Mouse (Mus musculus) neural tube, embryonic 11.5 days (tissue): ENCODE measurements around the gene Foxn3. TPM values are rescaled to one million over a fixed set of nuclear protein-coding genes. Genes with fewer than 3 reads are reported as not detected.
A peak's percentile ranks its signal among the peaks of the same experiment; 100 is the strongest.

Experiments used
- ATAC-seq: fragments of 200-750 bp; cut with Nextera tagmentation; 2 replicates; pipeline ENCODE4 v1.8.0; 2017; ENCODE audit warnings: moderate number of reproducible peaks, mild to moderate bottlenecking, moderate TSS enrichment, moderate library complexity; ENCODE audit not compliant: insufficient read depth, low FRiP score, low TSS enrichment
- DNase-seq: peaks from one replicate; pipeline ENCODE4 v3.0.0-alpha.2; 2015; ENCODE audit warnings: low spot score
- H3K27ac ChIP-seq: fragments of 300-500 bp; sonication (generic); 2 replicates; pipeline ENCODE4 v1.5.1; 2014; ENCODE audit warnings: low read depth, mild to moderate bottlenecking, low read length
- H3K27me3 ChIP-seq: fragments of 300-500 bp; sonication (generic); 2 replicates; pipeline ENCODE4 v1.6.1; 2014; ENCODE audit warnings: mild to moderate bottlenecking, low read length, mixed read lengths; ENCODE audit not compliant: control insufficient read depth, insufficient read depth
- H3K36me3 ChIP-seq: fragments of 300-500 bp; sonication (generic); 2 replicates; pipeline ENCODE4 v1.6.1; 2014; ENCODE audit warnings: mild to moderate bottlenecking, low read length, moderate library complexity, mixed read lengths; ENCODE audit not compliant: control insufficient read depth, insufficient read depth
- H3K4me1 ChIP-seq: fragments of 300-500 bp; sonication (generic); 2 replicates; pipeline ENCODE4 v1.6.1; 2014; ENCODE audit warnings: low read length, mixed read lengths; ENCODE audit not compliant: control insufficient read depth, insufficient read depth
- H3K4me2 ChIP-seq: fragments of 300-500 bp; sonication (generic); 2 replicates; pipeline ENCODE4 v1.6.1; 2014; ENCODE audit warnings: low read depth, mild to moderate bottlenecking, moderate library complexity
- H3K4me3 ChIP-seq: fragments of 300-500 bp; sonication (generic); 2 replicates; pipeline ENCODE4 v1.5.1; 2014; ENCODE audit warnings: low read depth, low read length
- H3K9ac ChIP-seq: fragments of 300-500 bp; sonication (generic); 2 replicates; pipeline ENCODE4 v1.6.1; 2014; ENCODE audit warnings: mild to moderate bottlenecking, low read length
- H3K9me3 ChIP-seq: fragments of 300-500 bp; sonication (generic); 2 replicates; pipeline ENCODE4 v1.6.1; 2016; ENCODE audit warnings: low read length; ENCODE audit not compliant: control insufficient read depth
- WGBS: fragments of 180-500 bp; shearing (Covaris S2); extraction: QIAGEN DNeasy Blood & Tissue Kit; methylation state at CpG from one replicate; pipeline ENCODE4 v1.1.7; 2014; 5-methylcytosine and 5-hydroxymethylcytosine counted together
- polyA plus RNA-seq: library from polyadenylated mRNA; unstranded; fragments of >200 nt; fragmentation: Nextera tagmentation; extraction: Ambion mirVana; gene quantifications from 2 replicates; pipeline ENCODE4 v1.2.1, GENCODE M21; 2014

The Foxn3 gene
- polyA plus RNA-seq, 1 experiment from 2014 or later, result 85.8 TPM

- Histone ChIP-seq H3K4me2 (no peak overlapping the region), H3K4me3 (no peak overlapping the region), H3K36me3 (no peaks in the 10 kb centered on the region), H3K9me3 (no peaks in the 10 kb centered on the region), H3K4me1 (peaks cover 27% of the 10 kb centered on the region), H3K27me3 (no peaks in the 10 kb centered on the region), H3K27ac (peak overlapping the region; percentile 14; the same call in 1 of the 2 replicates), H3K9ac (no peak overlapping the region)
- 46% methylated on average over 9 of the region's 9 CpGs for WGBS
- DNase-seq (no peak), ATAC-seq (peak; percentile 57)
These were observed 278.2 kb downstream of the Foxn3 start for GRCm38 (mm10) chr12:99285199-99285598.

GRCm38 (mm10) chr12:99284419-99285069 is 278.8 kb downstream of the Foxn3 start:
- H3K27me3 ChIP-seq, result no peaks in the 10 kb centered on the region
- DNase-seq, result no peak
- whole genome bisulfite sequencing, result 76% methylated on average over 8 of the region's 8 CpGs
- no peak for ATAC-seq
- H3K4me1 ChIP-seq, result peaks cover 27% of the 10 kb centered on the region
- H3K9ac ChIP-seq, result no peak overlapping the region
- peak overlapping the region; percentile 23; the same call in 1 of the 2 replicates for H3K27ac ChIP-seq
- H3K9me3 ChIP-seq, result no peaks in the 10 kb centered on the region
- no peaks in the 10 kb centered on the region for H3K36me3 ChIP-seq
- no peak overlapping the region for H3K4me3 ChIP-seq
- H3K4me2 ChIP-seq, result no peak overlapping the region

GRCm38 (mm10) chr12:99280826-99281225 is 282.6 kb downstream of the Foxn3 start:
- DNase-seq, result no peak
- no peak overlapping the region for H3K27ac ChIP-seq
- WGBS, result 91% methylated on average over 13 of the region's 13 CpGs
- H3K9ac ChIP-seq, result no peak overlapping the region
- H3K27me3 ChIP-seq, result no peaks in the 10 kb centered on the region
- H3K4me2 ChIP-seq, result no peak overlapping the region
- H3K36me3 ChIP-seq, result no peaks in the 10 kb centered on the region
- H3K9me3 ChIP-seq, result no peaks in the 10 kb centered on the region
- no peak overlapping the region for H3K4me3 ChIP-seq
- peaks cover 16% of the 10 kb centered on the region for H3K4me1 ChIP-seq
- no peak for ATAC-seq

- no peaks in the 10 kb centered on the region for H3K27me3 ChIP-seq
- H3K9me3 ChIP-seq, result no peaks in the 10 kb centered on the region
- H3K9ac ChIP-seq, result no peak overlapping the region
- no peak for DNase-seq
- 84% methylated on average over 4 of the region's 4 CpGs for WGBS
- H3K36me3 ChIP-seq, result no peaks in the 10 kb centered on the region
- H3K4me3 ChIP-seq, result no peak overlapping the region
- H3K27ac ChIP-seq, result no peak overlapping the region
- H3K4me2 ChIP-seq, result no peak overlapping the region
- no peak for ATAC-seq
- peaks cover 11% of the 10 kb centered on the region for H3K4me1 ChIP-seq
These were observed 283.1 kb downstream of the Foxn3 start for GRCm38 (mm10) chr12:99280291-99280690.

- 90% methylated on average over 4 of the region's 4 CpGs for WGBS
These were observed 284.0 kb downstream of the Foxn3 start for GRCm38 (mm10) chr12:99279426-99279825.

GRCm38 (mm10) chr12:99274589-99274988 is 288.8 kb downstream of the Foxn3 start:
- Histone ChIP-seq H3K36me3 (no peaks in the 10 kb centered on the region), H3K4me1 (peaks cover 5% of the 10 kb centered on the region; the same call in 1 of the 2 replicates), H3K9me3 (no peaks in the 10 kb centered on the region), H3K27me3 (no peaks in the 10 kb centered on the region), H3K4me3 (no peak overlapping the region), H3K4me2 (no peak overlapping the region), H3K9ac (no peak overlapping the region), H3K27ac (no peak overlapping the region)
- WGBS, result 76% methylated on average over 1 of the region's 1 CpGs
- DNase-seq (no peak), ATAC-seq (no peak)

More at GRCm38 (mm10) chr12:99279426-99279825, 284.0 kb downstream of the Foxn3 start:
- ATAC-seq (no peak), DNase-seq (no peak)
- Histone ChIP-seq H3K9ac (no peak overlapping the region), H3K9me3 (no peaks in the 10 kb centered on the region), H3K4me2 (no peak overlapping the region), H3K27ac (no peak overlapping the region), H3K4me3 (no peak overlapping the region), H3K36me3 (no peaks in the 10 kb centered on the region), H3K4me1 (peaks cover 5% of the 10 kb centered on the region), H3K27me3 (no peaks in the 10 kb centered on the region)

GRCm38 (mm10) chr12:99269396-99269795 is 294.0 kb downstream of the Foxn3 start:
- Histone ChIP-seq H3K4me3 (no peak overlapping the region), H3K36me3 (no peaks in the 10 kb centered on the region; the same call in 1 of the 2 replicates), H3K9me3 (no peaks in the 10 kb centered on the region), H3K4me1 (0 out of 2 replicates have a peak, but pooled peaks cover 2% of the 10 kb centered on the region), H3K27me3 (no peaks in the 10 kb centered on the region), H3K9ac (no peak overlapping the region), H3K27ac (no peak overlapping the region), H3K4me2 (no peak overlapping the region)
- ATAC-seq (no peak), DNase-seq (no peak)
- whole genome bisulfite sequencing, result 71% methylated on average over 8 of the region's 8 CpGs

GRCm38 (mm10) chr12:99268954-99269353 is 294.4 kb downstream of the Foxn3 start:
- no peak overlapping the region for H3K27ac ChIP-seq
- no peaks in the 10 kb centered on the region; the same call in 1 of the 2 replicates for H3K36me3 ChIP-seq
- 0 out of 2 replicates have a peak, but pooled peaks cover 2% of the 10 kb centered on the region for H3K4me1 ChIP-seq
- no peaks in the 10 kb centered on the region for H3K9me3 ChIP-seq
- DNase-seq (no peak), ATAC-seq (no peak)
- no peak overlapping the region for H3K4me3 ChIP-seq
- no peak overlapping the region for H3K4me2 ChIP-seq
- WGBS, result 77% methylated on average over 11 of the region's 11 CpGs
- no peak overlapping the region for H3K9ac ChIP-seq
- H3K27me3 ChIP-seq, result no peaks in the 10 kb centered on the region

GRCm38 (mm10) chr12:99267732-99268131 is 295.6 kb downstream of the Foxn3 start:
- H3K27me3 ChIP-seq, result no peaks in the 10 kb centered on the region
- DNase-seq (no peak), ATAC-seq (no peak)
- no peak overlapping the region for H3K27ac ChIP-seq
- H3K4me3 ChIP-seq, result no peak overlapping the region
- no peaks in the 10 kb centered on the region; the same call in 1 of the 2 replicates for H3K36me3 ChIP-seq
- no peaks in the 10 kb centered on the region for H3K9me3 ChIP-seq
- H3K4me1 ChIP-seq, result 0 out of 2 replicates have a peak, but pooled peaks cover 2% of the 10 kb centered on the region
- WGBS, result 66% methylated on average over 11 of the region's 11 CpGs
- no peak overlapping the region for H3K9ac ChIP-seq
- H3K4me2 ChIP-seq, result no peak overlapping the region
